Mouse (Mus musculus) megakaryocyte-erythroid progenitor cell, adult 5 weeks (primary cell): ENCODE results near the gene Ttll3. TPM values are rescaled to one million over a fixed set of nuclear protein-coding genes. Genes with fewer than 3 reads are reported as not detected.

Experiments used
- polyA plus RNA-seq: library from polyadenylated mRNA; stranded (reverse); fragments of >175 nt; gene quantifications from 2 replicates; pipeline ENCODE4 v1.2.3, GENCODE M21; 2012

Ttll3 gene
- polyA plus RNA-seq: 7.2 and 7.8 TPM in 2 replicates

GRCm38 (mm10) chr6:113388960-113389359 lies at the start of gene Ttll3:
Gene Ttll3 (plus strand): TSS chr6:113389260.

GRCm38 (mm10) chr6:113343177-113344092 lies 45.6 kb upstream of the Ttll3 start, which contains the start of gene Camk1:
Gene Camk1 (minus strand): TSS chr6:113343984.

GRCm38 (mm10) chr6:113377496-113378385 lies 11.3 kb upstream of the Ttll3 start, which contains the start of the genes Tada3 and Arpc4:
Gene Tada3 (minus strand): TSS chr6:113377883.
Gene Arpc4 (plus strand): TSS chr6:113378115.

GRCm38 (mm10) chr6:113419199-113419587 lies 30.1 kb downstream of the Ttll3 start, which contains the start of gene Rpusd3:
Gene Rpusd3 (minus strand): TSS chr6:113419340.

GRCm38 (mm10) chr6:113435664-113436205 lies 46.7 kb downstream of the Ttll3 start, which contains the start of gene Cidec:
Gene Cidec (minus strand): TSS chr6:113435760.

GRCm38 (mm10) chr6:113442442-113443090 lies 53.5 kb downstream of the Ttll3 start, which contains the start of gene Jagn1:
Gene Jagn1 (plus strand): TSS chr6:113442569.

GRCm38 (mm10) chr6:113457952-113458534 lies 69.0 kb downstream of the Ttll3 start, which contains the start of gene Il17re:
Gene Il17re (plus strand): TSS chr6:113458484.

Other genes with a start within 250 kb of the Ttll3 start
- gene Lhfpl4, start 193.9 kb upstream of the Ttll3 start, polyA plus RNA-seq: 0.02 and 0.06 TPM in 2 replicates
- gene Mtmr14, start 151.4 kb upstream of the Ttll3 start, polyA plus RNA-seq: 123 and 129 TPM in 2 replicates
- 0.23 and 0.43 TPM in 2 replicates for gene Cpne9, start 107.0 kb upstream of the Ttll3 start, polyA plus RNA-seq
- gene Brpf1, start 82.1 kb upstream of the Ttll3 start, polyA plus RNA-seq: 59.8 and 81.0 TPM in 2 replicates
- gene Ogg1, start 62.3 kb upstream of the Ttll3 start, polyA plus RNA-seq: 7.7 and 9.1 TPM in 2 replicates
- gene Camk1, start 45.3 kb upstream of the Ttll3 start, polyA plus RNA-seq: 18.7 and 21.9 TPM in 2 replicates
- gene Tada3, start 11.4 kb upstream of the Ttll3 start, polyA plus RNA-seq: 63.9 and 87.3 TPM in 2 replicates
- 311 and 382 TPM in 2 replicates for gene Arpc4, start 11.1 kb upstream of the Ttll3 start, polyA plus RNA-seq
- gene Rpusd3, start 30.1 kb downstream of the Ttll3 start, polyA plus RNA-seq: 77.9 and 81.6 TPM in 2 replicates
- not detected in 2 replicates for gene Cidec, start 46.5 kb downstream of the Ttll3 start, polyA plus RNA-seq
- 11.1 and 13.2 TPM in 2 replicates for gene Jagn1, start 53.3 kb downstream of the Ttll3 start, polyA plus RNA-seq
- gene Il17re, start 69.2 kb downstream of the Ttll3 start, polyA plus RNA-seq: 0.90 and 1.6 TPM in 2 replicates
- gene Il17rc, start 82.2 kb downstream of the Ttll3 start, polyA plus RNA-seq: 0.29 and 1.9 TPM in 2 replicates
- gene Creld1, start 94.0 kb downstream of the Ttll3 start, polyA plus RNA-seq: 37.0 and 42.1 TPM in 2 replicates
- gene Prrt3, start 112.7 kb downstream of the Ttll3 start, polyA plus RNA-seq: 0.02 and 0.06 TPM in 2 replicates
- gene Emc3, start 142.4 kb downstream of the Ttll3 start, polyA plus RNA-seq: 33.9 and 35.5 TPM in 2 replicates
- 1.6 and 2.2 TPM in 2 replicates for gene Fancd2, start 142.4 kb downstream of the Ttll3 start, polyA plus RNA-seq
- gene Fancd2os, start 211.5 kb downstream of the Ttll3 start, polyA plus RNA-seq: not detected in 2 replicates
- 40.1 and 48.6 TPM in 2 replicates for gene Brk1, start 215.5 kb downstream of the Ttll3 start, polyA plus RNA-seq
- gene Vhl, start 234.7 kb downstream of the Ttll3 start, polyA plus RNA-seq: 7.0 and 7.1 TPM in 2 replicates
- gene Irak2, start 249.2 kb downstream of the Ttll3 start, polyA plus RNA-seq: 44.0 and 46.5 TPM in 2 replicates